Mouse (Mus musculus): ENCODE measurements at regions not wholly inside any gene's neighbourhood (a gene's known extent, or its start where the extent isn't known, plus 50 kb on each side); places are given as distances from the start of the nearest gene placed in this dataset.

- TF ChIP-seq POLR2A (IDR thresholded peaks at IDR 0.05; ENCODE audit: insufficient read depth, low read depth, low read length) (no peak), CTCF (IDR thresholded peaks at IDR 0.05; ENCODE audit: insufficient read depth, low read depth, low read length) (no peak)
Measured at GRCm38 (mm10) chr5:118501624-118502023, 58.9 kb upstream of the Med13l start.
